Mouse (Mus musculus): Measurements from ENCODE around the gene Cysrt1.

Gene Cysrt1

GRCm38 (mm10) chr2:25242101-25242506 lies at the start of gene Cysrt1, which contains the start of gene Rnf208:
Gene Cysrt1, minus strand, starts transcription at chr2:25242452.
Gene Rnf208, plus strand, starts transcription at chr2:25242255.
- no peak for DNase-seq (ENCODE audit: low spot score)

GRCm38 (mm10) chr2:25291184-25292053 lies 49.2 kb upstream of the Cysrt1 start:
- no peak for DNase-seq (ENCODE audit: low spot score)

GRCm38 (mm10) chr2:25290816-25291130 lies 48.5 kb upstream of the Cysrt1 start:
- no peak for DNase-seq (ENCODE audit: low spot score)

DNA sequence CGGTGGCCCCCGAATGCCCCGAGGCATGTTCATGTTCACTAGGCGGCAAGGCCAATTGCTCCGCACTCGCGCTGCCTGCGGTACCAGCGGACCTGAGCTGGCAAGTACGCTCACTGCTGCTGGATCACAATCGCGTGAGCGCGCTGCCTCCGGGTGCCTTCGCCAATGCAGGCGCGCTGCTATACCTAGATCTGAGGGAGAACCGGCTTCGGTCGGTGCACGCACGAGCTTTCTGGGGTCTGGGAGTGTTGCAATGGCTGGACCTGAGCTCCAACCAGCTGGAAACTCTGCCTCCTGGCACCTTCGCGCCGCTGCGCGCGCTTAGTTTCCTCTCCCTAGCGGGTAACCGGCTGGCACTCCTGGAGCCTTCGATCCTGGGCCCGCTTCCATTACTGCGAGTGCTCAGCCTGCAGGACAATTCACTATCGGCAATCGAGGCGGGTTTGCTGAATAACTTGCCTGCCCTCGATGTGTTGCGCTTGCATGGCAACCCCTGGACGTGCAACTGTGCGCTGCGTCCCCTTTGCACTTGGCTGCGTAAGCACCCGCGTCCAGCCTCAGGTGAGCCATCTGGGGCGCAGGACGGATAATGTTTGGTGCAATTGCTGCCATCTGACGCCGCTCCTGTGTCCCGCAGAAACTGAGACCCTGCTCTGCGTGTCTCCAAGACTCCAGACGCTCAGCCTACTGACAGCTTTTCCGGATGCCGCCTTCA lies 48.0 kb upstream of the Cysrt1 start:
- no peak for DNase-seq (ENCODE audit: low spot score)

DNA sequence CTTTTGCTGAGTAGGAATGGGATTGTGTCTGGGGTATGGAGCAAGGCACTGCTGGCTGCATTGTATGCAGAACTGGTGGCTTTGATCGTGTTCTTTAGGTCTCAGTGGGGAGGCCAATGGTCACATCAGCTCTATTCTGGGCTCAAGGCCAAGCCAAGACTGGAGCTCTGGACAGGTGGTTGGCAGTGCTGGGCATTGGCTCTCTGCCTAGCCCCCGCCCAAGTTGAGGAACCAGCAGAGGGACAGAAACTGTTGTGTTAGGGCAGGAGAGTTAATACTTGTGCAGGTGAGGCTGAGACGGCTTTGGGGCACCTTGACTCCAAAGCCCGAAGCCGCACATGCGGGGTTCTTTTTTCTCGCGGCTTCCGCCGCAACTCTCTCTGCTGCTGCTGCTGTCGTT lies 47.4 kb upstream of the Cysrt1 start, which contains the start of gene Lrrc26:
Gene Lrrc26 (plus strand): TSS at position 265 of the 400 bp plus-strand sequence.
- no peak for DNase-seq (ENCODE audit: low spot score)

GRCm38 (mm10) chr2:25288734-25289345 lies 46.6 kb upstream of the Cysrt1 start:
- no peak for DNase-seq (ENCODE audit: low spot score)

DNA sequence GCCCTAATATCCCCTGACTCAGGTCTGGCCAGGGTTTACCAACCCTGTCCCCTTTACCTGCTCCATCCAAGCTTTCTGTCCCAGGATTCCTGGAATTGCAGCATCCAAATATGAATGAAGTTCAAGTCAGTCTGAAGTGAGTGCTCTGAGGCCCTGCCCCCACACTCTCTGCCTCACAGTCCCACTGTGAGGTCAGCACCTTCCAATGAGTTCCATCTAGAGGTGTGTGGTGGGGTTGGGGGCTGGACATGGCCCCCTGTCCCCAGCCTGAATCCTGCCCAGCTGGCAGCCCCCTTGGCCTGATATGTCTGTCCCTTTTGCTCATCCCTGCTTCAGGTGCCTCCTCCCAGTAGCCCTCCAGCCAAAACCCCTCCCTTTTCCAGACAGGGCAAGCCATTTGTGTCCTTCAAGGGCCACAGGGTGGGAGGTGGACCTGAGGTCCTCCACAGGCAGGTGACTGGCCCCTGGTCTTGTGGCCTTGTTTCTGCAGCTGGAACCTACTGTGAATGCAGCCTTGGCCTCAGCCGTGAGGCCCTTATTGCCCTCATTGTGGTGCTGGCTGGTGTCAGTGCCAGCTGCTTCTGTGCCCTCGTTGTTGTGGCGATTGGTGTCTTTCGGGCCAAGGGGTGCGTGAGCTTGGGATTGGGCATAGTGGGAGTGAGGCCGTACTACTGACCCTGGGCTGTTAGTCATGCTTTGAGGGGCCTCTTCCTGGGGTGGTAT lies 45.8 kb upstream of the Cysrt1 start, which contains the start of gene Tmem210:
Gene Tmem210 (plus strand): TSS at position 219 of the 723 bp plus-strand sequence.
- no peak for DNase-seq (ENCODE audit: low spot score)

- no peak for DNase-seq (ENCODE audit: low spot score)
Measured at GRCm38 (mm10) chr2:25286837-25287636, 44.8 kb upstream of the Cysrt1 start.

DNA sequence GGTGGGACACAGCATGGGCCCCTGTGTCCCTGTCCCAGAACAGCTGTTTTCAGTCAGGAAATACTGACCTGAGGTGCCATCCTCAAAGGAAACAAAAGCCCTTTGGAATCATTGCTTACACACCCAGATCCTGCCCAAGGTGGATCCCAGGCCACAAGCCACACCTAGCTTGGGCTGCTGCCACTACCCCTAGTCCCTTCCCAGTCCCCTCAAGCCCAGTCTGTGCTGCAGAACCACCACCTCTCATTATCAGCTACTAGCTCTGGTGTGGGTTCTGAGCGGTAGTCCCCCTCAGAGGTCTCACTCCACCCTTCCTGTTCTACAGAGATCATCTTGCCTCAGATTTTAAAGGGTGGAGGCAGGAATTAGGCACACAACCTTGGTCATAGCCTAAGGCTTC lies 44.1 kb upstream of the Cysrt1 start:
- no peak for DNase-seq (ENCODE audit: low spot score)

DNA sequence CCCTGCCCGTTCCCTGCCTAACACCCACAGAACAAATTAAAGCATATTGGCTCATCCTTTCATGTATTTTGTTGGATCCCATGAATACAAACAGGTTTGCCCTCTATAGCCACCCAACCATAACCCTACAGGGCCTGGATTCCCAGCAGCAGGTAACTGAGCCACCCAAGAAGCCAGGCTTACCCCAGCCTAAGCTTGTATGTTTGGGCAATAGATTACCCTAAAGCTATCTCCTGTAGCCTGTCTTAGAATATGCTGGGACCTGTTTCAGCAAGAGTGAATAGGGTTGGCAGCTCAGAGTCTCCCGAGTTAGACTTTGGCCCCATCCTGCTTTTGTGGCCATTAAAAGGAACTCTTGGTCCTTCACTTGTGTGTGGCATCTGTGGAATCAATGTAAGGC lies 43.3 kb upstream of the Cysrt1 start:
- no peak for DNase-seq (ENCODE audit: low spot score)

- DNase-seq (ENCODE audit: low spot score): no peak
Measured at GRCm38 (mm10) chr2:25278928-25279882, 37.0 kb upstream of the Cysrt1 start.

- DNase-seq (ENCODE audit: low spot score): no peak
Measured at GRCm38 (mm10) chr2:25273010-25273409, 30.8 kb upstream of the Cysrt1 start.

DNA sequence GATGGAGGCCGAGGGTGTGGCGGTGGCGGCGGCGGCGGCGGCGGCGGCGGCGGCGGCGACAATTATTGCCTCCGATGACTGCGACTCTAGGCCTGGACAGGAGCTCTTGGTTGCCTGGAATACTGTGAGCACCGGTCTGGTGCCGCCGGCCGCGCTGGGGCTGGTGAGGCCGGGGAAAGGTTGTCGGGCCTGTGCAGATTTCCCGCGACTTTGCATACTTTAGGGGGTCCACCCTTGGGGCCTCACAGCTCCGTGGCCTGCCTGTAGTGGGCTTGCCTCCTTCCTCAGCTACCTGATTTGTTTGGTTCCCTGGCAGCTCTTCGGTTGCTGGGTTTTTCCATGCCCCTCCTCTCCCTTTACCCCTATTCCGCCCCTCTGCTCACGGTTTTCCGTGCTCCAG lies 30.3 kb upstream of the Cysrt1 start:
- no peak for DNase-seq (ENCODE audit: low spot score)

- peak; percentile 96 for DNase-seq (ENCODE audit: low spot score)
Measured at GRCm38 (mm10) chr2:25271827-25272511, 29.7 kb upstream of the Cysrt1 start, which contains the start of the genes Ssna1 and Anapc2. Gene Ssna1, minus strand, starts transcription at chr2:25272438. Gene Anapc2, plus strand, starts transcription at chr2:25272478.

DNA sequence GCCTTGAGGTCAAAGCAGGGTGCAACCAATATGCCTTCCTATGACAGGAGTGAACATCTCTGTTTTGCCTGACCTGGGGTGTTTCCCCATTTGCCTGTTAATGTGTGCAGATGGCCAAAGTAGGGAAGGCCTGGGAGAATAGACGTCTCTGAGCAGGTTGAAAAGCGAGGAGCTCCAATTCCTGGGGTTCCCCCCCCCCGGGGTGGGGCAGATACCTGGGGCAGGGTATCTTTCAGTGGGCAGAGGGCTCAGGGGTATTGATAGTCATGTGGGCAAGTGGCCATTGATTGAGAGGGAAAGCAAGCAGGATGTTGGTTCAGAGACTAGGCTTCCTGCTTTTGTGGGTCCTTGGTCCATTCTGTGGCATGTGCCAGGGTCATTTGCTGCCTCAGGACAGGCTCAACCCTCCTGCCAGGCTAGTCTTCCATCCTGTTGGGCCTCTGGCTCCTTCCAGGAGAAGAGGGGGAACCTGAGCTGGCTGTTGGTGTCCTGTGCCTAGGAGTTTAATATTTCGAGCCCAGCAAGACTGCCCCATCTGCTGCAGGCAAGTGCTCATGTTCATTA lies 25.6 kb upstream of the Cysrt1 start:
- no peak for DNase-seq (ENCODE audit: low spot score)

GRCm38 (mm10) chr2:25267241-25267640 lies 25.0 kb upstream of the Cysrt1 start:
- no peak for DNase-seq (ENCODE audit: low spot score)

DNA sequence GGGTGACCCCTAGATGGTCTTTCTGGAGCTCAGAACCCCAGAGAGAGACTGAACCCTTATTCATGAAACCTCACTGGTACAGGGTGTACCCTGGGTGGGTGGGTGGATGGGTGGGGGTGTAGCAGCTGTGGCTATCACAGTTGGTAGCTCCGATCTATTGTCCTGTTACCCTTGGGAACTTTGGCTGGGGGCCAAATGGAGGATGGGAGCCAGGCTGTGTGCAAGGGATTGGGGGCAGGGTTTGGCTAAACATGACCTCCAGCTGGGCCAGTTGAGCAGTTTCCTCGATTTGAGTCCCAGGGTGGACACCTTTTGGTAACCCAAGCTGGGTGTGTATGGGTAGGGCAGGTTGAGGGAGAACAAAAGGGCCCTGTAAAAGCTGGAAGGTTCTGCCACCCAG lies 24.5 kb upstream of the Cysrt1 start:
- no peak for DNase-seq (ENCODE audit: low spot score)

DNA sequence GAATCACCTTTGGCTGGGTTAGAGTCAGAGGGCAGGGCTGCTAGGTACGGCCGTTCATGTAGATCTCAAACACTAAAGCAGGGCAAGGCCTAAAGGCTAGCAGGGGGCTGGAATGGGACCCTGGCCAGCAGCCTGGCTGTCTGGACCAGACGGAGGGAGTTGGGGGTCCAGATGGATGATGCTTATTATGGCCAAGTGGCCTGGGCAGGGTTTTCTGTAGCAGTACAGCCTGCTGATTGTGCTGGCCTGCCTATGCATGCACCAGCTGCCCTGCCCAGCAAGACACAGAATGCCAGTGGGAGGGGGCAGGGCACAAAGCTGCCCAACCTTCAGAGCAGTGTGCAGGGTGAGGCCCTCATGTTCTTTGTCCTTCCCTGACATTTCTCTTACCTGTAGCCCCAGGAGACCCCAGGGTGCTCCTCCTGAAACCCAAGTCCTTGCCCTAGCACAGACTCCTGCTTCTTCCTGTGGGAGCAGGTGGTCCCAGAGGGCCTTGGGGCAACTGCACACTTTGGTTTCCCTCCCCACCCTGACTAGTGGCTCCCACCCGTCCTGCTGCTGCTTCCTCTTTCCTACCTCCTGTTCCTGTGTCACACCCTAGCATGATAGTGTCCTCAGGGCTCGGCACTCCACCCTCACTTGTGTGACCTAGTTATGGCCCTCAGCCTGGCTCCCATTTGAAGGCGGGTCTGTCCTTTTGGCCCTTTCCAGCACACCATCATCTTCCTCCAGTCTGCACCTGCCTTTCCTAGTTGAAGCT lies 23.8 kb upstream of the Cysrt1 start:
- no peak for DNase-seq (ENCODE audit: low spot score)

Measured in left cerebral cortex, adult 11 months (tissue).